In genomic region chr10:43378732-43379644, GRCm38 (mm10) we compare ENCODE assay signal across 13 mouse cellular contexts.
A peak's percentile ranks its signal among the peaks of the same experiment; 100 is the strongest.
DNase-seq lines count a peak whose midpoint lies in the region; ATAC-seq and TF ChIP-seq lines count a peak whose summit lies in the region.
"Had no signal": no experiment of that assay in that cellular context is flagged by ENCODE, and none has a peak within 500 bp of the region (broad histone marks: within the 10 kb centered on the region; RNA-seq: fewer than 3 reads in every experiment).

No protein-coding gene starts in this region.

- no peaks in the 10 kb centered on the region for H3K36me3 ChIP-seq in embryonic facial prominence, embryonic 11.5 days (replicated peaks; ENCODE audit: control insufficient read depth, insufficient read depth, low read depth, low read length)
- H3K36me3 ChIP-seq in embryonic facial prominence, embryonic 10.5 days (replicated peaks), result 0 out of 2 replicates have a peak, but pooled peaks cover 3% of the 10 kb centered on the region
- no peaks in the 10 kb centered on the region for H3K36me3 ChIP-seq in lung, embryonic 14.5 days (ENCODE audit: insufficient read depth)
- H3K36me3 ChIP-seq in kidney, embryonic 14.5 days (ENCODE audit: control insufficient read depth, insufficient read depth, low read length), result no peaks in the 10 kb centered on the region
- H3K36me3 ChIP-seq: heart, embryonic 15.5 days; limb, embryonic 12.5 days had no signal

- no peak for ATAC-seq in embryonic facial prominence, embryonic 11.5 days (replicated peaks; ENCODE audit: insufficient number of reproducible peaks, low FRiP score, low TSS enrichment, low read depth)
- ATAC-seq in lung, embryonic 14.5 days (ENCODE audit: insufficient read depth), result no peak
- ATAC-seq in kidney, embryonic 14.5 days (ENCODE audit: low FRiP score, low TSS enrichment), result 0 out of 2 replicates have a peak, but pooled peaks have one; percentile 32

- H3K4me1 ChIP-seq in embryonic facial prominence, embryonic 11.5 days (ENCODE audit: control insufficient read depth, insufficient read depth, low read length), result no peaks in the 10 kb centered on the region
- 0 out of 2 replicates have a peak, but pooled peaks cover 3% of the 10 kb centered on the region for H3K4me1 ChIP-seq in embryonic facial prominence, embryonic 10.5 days
- H3K4me1 ChIP-seq in lung, embryonic 14.5 days (ENCODE audit: insufficient read depth), result no peaks in the 10 kb centered on the region
- H3K4me1 ChIP-seq in kidney, embryonic 14.5 days (ENCODE audit: control insufficient read depth, insufficient read depth, low read length), result peaks cover 3% of the 10 kb centered on the region; the same call in 1 of the 2 replicates
- H3K4me1 ChIP-seq: heart, embryonic 15.5 days had no signal

- no peak overlapping the region for H3K9ac ChIP-seq in embryonic facial prominence, embryonic 11.5 days (replicated peaks; ENCODE audit: low read length)
- no peak overlapping the region for H3K9ac ChIP-seq in lung, embryonic 14.5 days
- H3K9ac ChIP-seq in kidney, embryonic 14.5 days (ENCODE audit: low read depth, low read length), result no peak overlapping the region
- H3K9ac ChIP-seq: heart, embryonic 15.5 days; limb, embryonic 12.5 days had no signal

- no peaks in the 10 kb centered on the region for H3K27me3 ChIP-seq in embryonic facial prominence, embryonic 11.5 days (ENCODE audit: control insufficient read depth, insufficient read depth, low read length)
- H3K27me3 ChIP-seq in embryonic facial prominence, embryonic 10.5 days (replicated peaks; ENCODE audit: low read depth, poor library complexity, severe bottlenecking), result no peaks in the 10 kb centered on the region
- no peaks in the 10 kb centered on the region for H3K27me3 ChIP-seq in lung, embryonic 14.5 days (ENCODE audit: insufficient read depth, low read length)
- no peaks in the 10 kb centered on the region for H3K27me3 ChIP-seq in kidney, embryonic 14.5 days (ENCODE audit: control insufficient read depth, insufficient read depth, low read length)
- H3K27me3 ChIP-seq: heart, embryonic 15.5 days; limb, embryonic 12.5 days had no signal

- H3K9me3 ChIP-seq in embryonic facial prominence, embryonic 11.5 days (replicated peaks; ENCODE audit: control insufficient read depth, low read length), result no peaks in the 10 kb centered on the region
- H3K9me3 ChIP-seq in embryonic facial prominence, embryonic 10.5 days, result no peaks in the 10 kb centered on the region
- no peaks in the 10 kb centered on the region for H3K9me3 ChIP-seq in lung, embryonic 14.5 days (ENCODE audit: low read depth, low read length)
- no peaks in the 10 kb centered on the region for H3K9me3 ChIP-seq in kidney, embryonic 14.5 days (ENCODE audit: control insufficient read depth, low read length)
- H3K9me3 ChIP-seq: heart, embryonic 15.5 days; limb, embryonic 12.5 days had no signal

- WGBS in embryonic facial prominence, embryonic 11.5 days, result 80% methylated on average over 15 of the region's 15 CpGs
- WGBS in embryonic facial prominence, embryonic 10.5 days, result 85% methylated on average over 15 of the region's 15 CpGs
- 60% methylated on average over 15 of the region's 15 CpGs for WGBS in lung, embryonic 14.5 days
- 78% methylated on average over 15 of the region's 15 CpGs for WGBS in kidney, embryonic 14.5 days

- no peak for TF ChIP-seq CTCF in lung, embryonic 14.5 days (IDR thresholded peaks at IDR 0.05; ENCODE audit: low read depth)

- H3K4me3 ChIP-seq in embryonic facial prominence, embryonic 11.5 days (ENCODE audit: low read depth, low read length), result no peak overlapping the region
- H3K4me3 ChIP-seq in embryonic facial prominence, embryonic 10.5 days, result no peak overlapping the region
- H3K4me3 ChIP-seq in lung, embryonic 14.5 days (ENCODE audit: low read depth, low read length), result no peak overlapping the region
- no peak overlapping the region for H3K4me3 ChIP-seq in kidney, embryonic 14.5 days (ENCODE audit: low read length)
- H3K4me3 ChIP-seq: erythroblast, embryonic 14.5 days; heart, embryonic 15.5 days; limb, embryonic 12.5 days had no signal

- no peak overlapping the region for H3K4me2 ChIP-seq in embryonic facial prominence, embryonic 11.5 days (ENCODE audit: low read depth, low read length)
- H3K4me2 ChIP-seq in lung, embryonic 14.5 days, result no peak overlapping the region
- no peak overlapping the region for H3K4me2 ChIP-seq in kidney, embryonic 14.5 days (replicated peaks; ENCODE audit: low read depth, low read length)
- H3K4me2 ChIP-seq: heart, embryonic 15.5 days; limb, embryonic 12.5 days; midbrain, embryonic 11.5 days had no signal

- DNase-seq in embryonic facial prominence, embryonic 11.5 days (ENCODE audit: low spot score), result peak; percentile 8
- DNase-seq in embryonic facial prominence, embryonic 10.5 days (ENCODE audit: low spot score), result no peak
- DNase-seq in lung, embryonic 14.5 days, result peak; percentile 22
- DNase-seq in lung, adult 18-20 months, result no peak
- DNase-seq in yolk sac, embryonic 10.5 days (ENCODE audit: low spot score), result peak; percentile 52
- no peak for DNase-seq in cerebellum, postnatal 25 days
- DNase-seq in testis, postnatal 10 days (ENCODE audit: low spot score), result no peak
- DNase-seq: right cerebral cortex, postnatal 25 days had no signal

- H3K27ac ChIP-seq in embryonic facial prominence, embryonic 11.5 days (replicated peaks; ENCODE audit: low read depth, low read length), result no peak overlapping the region
- no peak overlapping the region for H3K27ac ChIP-seq in embryonic facial prominence, embryonic 10.5 days (replicated peaks)
- no peak overlapping the region for H3K27ac ChIP-seq in lung, embryonic 14.5 days (ENCODE audit: low read depth)
- H3K27ac ChIP-seq in kidney, embryonic 14.5 days (ENCODE audit: low read depth, low read length), result 0 out of 2 replicates have a peak overlapping the region, but pooled peaks have one; percentile 8
- H3K27ac ChIP-seq: heart, embryonic 15.5 days; limb, embryonic 12.5 days had no signal

Comparison
In these comparisons a context has a peak if more than half of its experiments do, and no peak if none do; other contexts are left out.
1. DNase-seq: peak in embryonic facial prominence, embryonic 11.5 days (single experiment), lung, embryonic 14.5 days (single experiment) and yolk sac, embryonic 10.5 days (single experiment); none in embryonic facial prominence, embryonic 10.5 days (single experiment), lung, adult 18-20 months (0 of 2), cerebellum, postnatal 25 days (0 of 2) and testis, postnatal 10 days (single experiment).